17 mouse cellular contexts compared by ENCODE assay signal in the genomic region with DNA sequence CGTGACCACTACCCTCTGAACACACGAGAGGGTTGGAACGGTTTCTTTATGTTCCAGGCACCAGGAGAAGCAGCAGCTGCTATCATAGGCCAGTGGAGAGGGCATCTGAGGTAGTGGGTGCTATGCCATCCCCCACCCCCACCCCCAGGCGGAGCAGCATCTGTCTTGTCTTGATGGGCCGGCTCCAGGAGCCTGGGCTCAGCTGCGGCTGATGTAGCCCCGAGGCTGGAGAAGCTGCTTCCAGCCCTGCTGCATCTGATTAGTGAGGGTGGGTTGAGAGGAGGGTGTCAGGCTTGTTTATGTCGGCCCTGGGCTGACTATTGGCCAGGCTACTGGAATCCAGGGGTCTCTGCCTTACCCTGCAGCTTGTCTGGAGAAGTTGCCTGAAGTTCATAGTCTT. TPM values are rescaled to one million over a fixed set of nuclear protein-coding genes. Genes with fewer than 3 reads are reported as not detected.
DNase-seq lines count a peak whose midpoint lies in the region; ATAC-seq and TF ChIP-seq lines count a peak whose summit lies in the region.
"Had no signal": no experiment of that assay in that cellular context is flagged by ENCODE, and none has a peak within 500 bp of the region (broad histone marks: within the 10 kb centered on the region; RNA-seq: fewer than 3 reads in every experiment).

No protein-coding gene starts in this region.

- peak; percentile 56 to 61 for DNase-seq in cerebellum, postnatal 10 days
- no peak for DNase-seq in cerebellum, adult 2 months
- DNase-seq in left cerebral cortex, postnatal 4 days, result peak; percentile 66
- DNase-seq in left cerebral cortex, adult 9 months (ENCODE audit: low spot score in 2 of 2), result no peak
- peak; percentile 28 for DNase-seq in hindbrain, embryonic 10.5 days (ENCODE audit: low spot score)
- peak; percentile 48 for DNase-seq in midbrain, embryonic 14.5 days
- DNase-seq in spleen, postnatal 14 days (ENCODE audit: low spot score in 2 of 2), result no peak
- no peak for DNase-seq in adrenal gland, postnatal 14 days
- DNase-seq: adrenal gland, postnatal 10 days; cerebellum, adult 9-10 months; liver; lung, adult 2 months had no signal

- no peak for TF ChIP-seq CTCF in cerebellum, adult 2 months (IDR thresholded peaks at IDR 0.05; ENCODE audit: borderline replicate concordance, insufficient read depth, low read depth, low read length)

- H3K4me1 ChIP-seq in cerebellum, adult 2 months (ENCODE audit: control insufficient read depth, insufficient read depth, low read length), result no peaks in the 10 kb centered on the region
- peaks cover 8% of the 10 kb centered on the region for H3K4me1 ChIP-seq in hindbrain, embryonic 10.5 days (replicated peaks)
- 0 out of 2 replicates have a peak, but pooled peaks cover 6% of the 10 kb centered on the region for H3K4me1 ChIP-seq in midbrain, embryonic 14.5 days (ENCODE audit: control insufficient read depth, insufficient read depth, low read length)

- intact Hi-C loops in left cerebral cortex, postnatal 4 days (cut with DNase I), result no loop called here

- no peaks in the 10 kb centered on the region for H3K27me3 ChIP-seq in cerebellum, adult 2 months (ENCODE audit: control insufficient read depth, insufficient read depth, low read length)
- H3K27me3 ChIP-seq in hindbrain, embryonic 10.5 days (ENCODE audit: insufficient read depth, poor library complexity, severe bottlenecking), result no peaks in the 10 kb centered on the region
- no peaks in the 10 kb centered on the region for H3K27me3 ChIP-seq in midbrain, embryonic 14.5 days (ENCODE audit: control insufficient read depth, insufficient read depth, low read length)

- H3K4me2 ChIP-seq in midbrain, embryonic 14.5 days (ENCODE audit: low read length), result no peak overlapping the region

- H3K27ac ChIP-seq in cerebellum, adult 2 months (ENCODE audit: insufficient read depth, low read length), result no peak overlapping the region
- H3K27ac ChIP-seq in hindbrain, embryonic 10.5 days, result peak overlapping the region; percentile 67; the same call in 1 of the 2 replicates
- H3K27ac ChIP-seq in midbrain, embryonic 14.5 days (replicated peaks; ENCODE audit: low read depth, low read length), result 0 out of 2 replicates have a peak overlapping the region, but pooled peaks have one; percentile 26
- H3K27ac ChIP-seq: kidney, postnatal 0 days; macrophage; stomach, postnatal 0 days had no signal

- peak; percentile 63; the same call in 1 of the 2 replicates for ATAC-seq in midbrain, embryonic 14.5 days (ENCODE audit: low FRiP score, low TSS enrichment)
- ATAC-seq: intestine, postnatal 0 days had no signal

- H3K9ac ChIP-seq in midbrain, embryonic 14.5 days (replicated peaks; ENCODE audit: low read length), result no peak overlapping the region

- H3K4me3 ChIP-seq in cerebellum, adult 2 months (replicated peaks; ENCODE audit: insufficient read depth, low read depth, low read length), result no peak overlapping the region
- H3K4me3 ChIP-seq in hindbrain, embryonic 10.5 days, result no peak overlapping the region
- H3K4me3 ChIP-seq in midbrain, embryonic 14.5 days (replicated peaks; ENCODE audit: low read depth, low read length), result no peak overlapping the region
- H3K4me3 ChIP-seq: myocyte had no signal

- H3K36me3 ChIP-seq in hindbrain, embryonic 10.5 days, result peaks cover 24% of the 10 kb centered on the region
- H3K36me3 ChIP-seq in midbrain, embryonic 14.5 days (ENCODE audit: control insufficient read depth, insufficient read depth, low read length), result peaks cover 11% of the 10 kb centered on the region; the same call in 1 of the 2 replicates

- WGBS in cerebellum, adult 2 months, result 30% methylated on average over 8 of the region's 8 CpGs
- 60% methylated on average over 8 of the region's 8 CpGs for WGBS in hindbrain, embryonic 10.5 days
- 47% methylated on average over 8 of the region's 8 CpGs for WGBS in midbrain, embryonic 14.5 days

- no peaks in the 10 kb centered on the region for H3K9me3 ChIP-seq in hindbrain, embryonic 10.5 days
- no peaks in the 10 kb centered on the region for H3K9me3 ChIP-seq in midbrain, embryonic 14.5 days (ENCODE audit: control insufficient read depth, low read length)

- no peak for TF ChIP-seq POLR2A in cerebellum, adult 2 months (IDR thresholded peaks at IDR 0.05; ENCODE audit: borderline replicate concordance, insufficient read depth, low read length)

RNA-seq across cellular contexts. Expression of a gene that starts 33.7 kb away (rescaled TPM):
- 0.10 and 0.17 TPM in 2 replicates for polyA plus RNA-seq in cerebellum, adult 2 months (2012; rRNA removed)
- total RNA-seq in left cerebral cortex, postnatal 4 days (2021), result not detected
- polyA plus RNA-seq in hindbrain, embryonic 10.5 days (2016; fragmentation: Nextera tagmentation; extraction: Ambion mirVana), result 0.25 TPM in 1 of 2 replicates, not detected in the other
- polyA plus RNA-seq in midbrain, embryonic 14.5 days (2014; fragmentation: Nextera tagmentation; extraction: Ambion mirVana), result 0.17 and 0.24 TPM in 2 replicates
- total RNA-seq in adrenal gland, postnatal 14 days (2021), result 5.1 and 5.6 TPM in 2 replicates
- polyA plus RNA-seq: macrophage had no signal

RNA-seq across cellular contexts. Expression of a gene that starts 36.1 kb away (rescaled TPM):
- 5.7 and 6.6 TPM in 2 replicates for polyA plus RNA-seq in cerebellum, adult 2 months (2012; rRNA removed)
- 1 to 10 TPM; 5.8 to 6.9 TPM for total RNA-seq in left cerebral cortex, postnatal 4 days (2021)
- polyA plus RNA-seq in hindbrain, embryonic 10.5 days (2016; fragmentation: Nextera tagmentation; extraction: Ambion mirVana), result 7.7 and 8.0 TPM in 2 replicates
- polyA plus RNA-seq in midbrain, embryonic 14.5 days (2014; fragmentation: Nextera tagmentation; extraction: Ambion mirVana), result 5.2 and 6.5 TPM in 2 replicates
- 15.2 and 17.3 TPM in 2 replicates for total RNA-seq in adrenal gland, postnatal 14 days (2021)

Comparison
In these comparisons a context has a peak if more than half of its experiments do, and no peak if none do; other contexts are left out.
1. DNase-seq: peak in cerebellum, postnatal 10 days (2 of 2), left cerebral cortex, postnatal 4 days (single experiment), hindbrain, embryonic 10.5 days (single experiment) and midbrain, embryonic 14.5 days (single experiment); none in cerebellum, adult 2 months (0 of 2), left cerebral cortex, adult 9 months (0 of 2), spleen, postnatal 14 days (0 of 2) and adrenal gland, postnatal 14 days (single experiment).